Mouse (Mus musculus) stomach, postnatal 0 days (tissue): ENCODE results near the gene Abhd2.

Experiments used
- CTCF ChIP-seq: IDR thresholded peaks from 2 replicates; pipeline ENCODE4 v1.5.1; 2016; ENCODE audit warnings: antibody characterized with exemption, low read depth, mild to moderate bottlenecking, moderate library complexity
- EP300 ChIP-seq: optimal IDR thresholded peaks from 2 replicates; pipeline ENCODE3; 2016; ENCODE audit warnings: antibody characterized with exemption

DNA sequence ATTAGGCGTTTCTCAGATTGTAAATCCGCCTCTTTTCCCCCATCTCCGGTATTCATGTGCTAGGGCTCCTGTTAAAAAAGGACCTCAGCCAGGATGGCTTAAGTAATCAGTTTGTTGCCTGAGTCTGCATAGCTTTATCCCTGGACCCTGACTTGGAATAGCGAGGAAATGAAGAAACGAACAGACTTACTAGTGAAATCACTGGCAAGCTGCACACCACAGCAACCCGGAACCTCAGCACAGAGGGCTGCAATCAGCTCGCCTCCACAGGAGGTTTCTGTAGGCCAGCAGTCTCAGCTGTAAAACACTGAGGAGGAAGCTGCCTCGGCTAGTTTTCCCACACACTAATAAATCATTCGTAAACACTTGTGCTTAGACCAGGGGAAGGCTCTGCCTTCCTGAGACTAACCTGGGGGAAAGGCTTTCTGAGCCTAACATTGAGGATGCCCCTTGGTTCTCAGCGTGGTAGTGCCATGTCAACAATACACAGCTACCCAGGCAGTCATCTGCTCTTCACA lies 124.5 kb downstream of the Abhd2 start:
- no peak for TF ChIP-seq CTCF
- no peak for TF ChIP-seq EP300
